Mouse (Mus musculus) midbrain, embryonic 10.5 days (tissue): ENCODE data around the gene Cd300e. TPM values are rescaled to one million over a fixed set of nuclear protein-coding genes. Genes with fewer than 3 reads are reported as not detected.

ENCODE experiments used
- DNase-seq: peaks from one replicate; pipeline ENCODE4 v3.0.0-alpha.2; 2017; ENCODE audit warnings: low spot score
- H3K27ac ChIP-seq: fragments of 300-500 bp; sonication (generic); replicated peaks from 2 replicates; pipeline ENCODE4 v1.5.1; 2016; ENCODE audit warnings: mild to moderate bottlenecking
- H3K27me3 ChIP-seq: fragments of 300-500 bp; sonication (generic); 2 replicates; pipeline ENCODE4 v1.6.1; 2016; ENCODE audit warnings: low read depth, mild to moderate bottlenecking; ENCODE audit not compliant: poor library complexity, severe bottlenecking
- H3K36me3 ChIP-seq: fragments of 300-500 bp; sonication (generic); 2 replicates; pipeline ENCODE4 v1.6.1; 2016; ENCODE audit warnings: mild to moderate bottlenecking, moderate library complexity
- H3K4me1 ChIP-seq: fragments of 300-500 bp; sonication (generic); 2 replicates; pipeline ENCODE4 v1.6.1; 2016
- H3K4me3 ChIP-seq: fragments of 300-500 bp; sonication (generic); 2 replicates; pipeline ENCODE4 v1.5.1; 2016; ENCODE audit warnings: mild to moderate bottlenecking, moderate library complexity
- H3K9me3 ChIP-seq: fragments of 300-500 bp; sonication (generic); replicated peaks from 2 replicates; pipeline ENCODE4 v1.6.1; 2016; ENCODE audit warnings: mild to moderate bottlenecking
- WGBS: fragments of 180-500 bp; shearing (Covaris S2); methylation state at CpG from one replicate; pipeline ENCODE4 v1.1.7; 2016; 5-methylcytosine and 5-hydroxymethylcytosine counted together
- polyA plus RNA-seq: library from polyadenylated mRNA; unstranded; fragments of >200 nt; fragmentation: Nextera tagmentation; extraction: Ambion mirVana; gene quantifications from 2 replicates; pipeline ENCODE4 v1.2.1, GENCODE M21; 2016

Gene Cd300e
- polyA plus RNA-seq: not detected in 2 replicates

- WGBS: 47% methylated on average over 5 of the region's 5 CpGs
- no peak for DNase-seq
- Histone ChIP-seq H3K27ac (no peak within 1 kb of the TSS), H3K36me3 (no peaks in the 10 kb centered on the region), H3K4me1 (peaks cover 17% of the 10 kb centered on the region), H3K27me3 (peaks cover 9% of the 10 kb centered on the region), H3K9me3 (no peaks in the 10 kb centered on the region), H3K4me3 (no peak within 1 kb of the TSS)
Measured at GRCm38 (mm10) chr11:115062077-115062476, at the start of gene Cd300e. Cd300e (minus strand) TSS chr11:115062177.

- Histone ChIP-seq H3K36me3 (no peaks in the 10 kb centered on the region), H3K4me3 (no peak overlapping the region), H3K27ac (no peak overlapping the region), H3K27me3 (no peaks in the 10 kb centered on the region), H3K4me1 (no peaks in the 10 kb centered on the region), H3K9me3 (no peaks in the 10 kb centered on the region)
- DNase-seq: no peak
- 78% methylated on average over 5 of the region's 5 CpGs for WGBS
Measured at GRCm38 (mm10) chr11:115110271-115110670, 48.3 kb upstream of the Cd300e start.

GRCm38 (mm10) chr11:115108176-115108575 is 46.2 kb upstream of the Cd300e start:
- WGBS: 94% methylated on average over 8 of the region's 8 CpGs
- peaks cover 5% of the 10 kb centered on the region; the same call in 1 of the 2 replicates for H3K4me1 ChIP-seq
- DNase-seq: no peak

GRCm38 (mm10) chr11:115107403-115107916 is 45.5 kb upstream of the Cd300e start:
- no peaks in the 10 kb centered on the region for H3K36me3 ChIP-seq
- H3K9me3 ChIP-seq: no peaks in the 10 kb centered on the region
- no peaks in the 10 kb centered on the region for H3K27me3 ChIP-seq
- H3K4me1 ChIP-seq: peaks cover 5% of the 10 kb centered on the region; the same call in 1 of the 2 replicates
- H3K27ac ChIP-seq: no peak overlapping the region
- WGBS: 64% methylated on average over 4 of the region's 4 CpGs
- no peak for DNase-seq
- no peak overlapping the region for H3K4me3 ChIP-seq

More at GRCm38 (mm10) chr11:115108176-115108575, 46.2 kb upstream of the Cd300e start:
- Histone ChIP-seq H3K4me3 (no peak overlapping the region), H3K9me3 (no peaks in the 10 kb centered on the region), H3K36me3 (no peaks in the 10 kb centered on the region), H3K27me3 (no peaks in the 10 kb centered on the region), H3K27ac (no peak overlapping the region)

GRCm38 (mm10) chr11:115106638-115107037 is 44.7 kb upstream of the Cd300e start:
- Histone ChIP-seq H3K36me3 (no peaks in the 10 kb centered on the region), H3K27me3 (no peaks in the 10 kb centered on the region), H3K4me1 (peaks cover 6% of the 10 kb centered on the region; the same call in 1 of the 2 replicates), H3K9me3 (no peaks in the 10 kb centered on the region), H3K4me3 (no peak overlapping the region), H3K27ac (no peak overlapping the region)
- no peak for DNase-seq
- WGBS: 88% methylated on average over 2 of the region's 2 CpGs

GRCm38 (mm10) chr11:115104769-115105563 is 43.0 kb upstream of the Cd300e start:
- H3K36me3 ChIP-seq: no peaks in the 10 kb centered on the region
- no peak overlapping the region for H3K4me3 ChIP-seq
- no peak overlapping the region for H3K27ac ChIP-seq

GRCm38 (mm10) chr11:115103470-115104413 is 41.8 kb upstream of the Cd300e start:
- 85% methylated on average over 25 of the region's 25 CpGs for WGBS
- DNase-seq: no peak
- Histone ChIP-seq H3K4me3 (no peak overlapping the region), H3K27me3 (no peaks in the 10 kb centered on the region), H3K9me3 (no peaks in the 10 kb centered on the region), H3K27ac (no peak overlapping the region), H3K4me1 (peaks cover 12% of the 10 kb centered on the region), H3K36me3 (no peaks in the 10 kb centered on the region)

More at GRCm38 (mm10) chr11:115104769-115105563, 43.0 kb upstream of the Cd300e start:
- Histone ChIP-seq H3K9me3 (no peaks in the 10 kb centered on the region), H3K27me3 (no peaks in the 10 kb centered on the region), H3K4me1 (peaks cover 12% of the 10 kb centered on the region)
- DNase-seq: no peak
- WGBS: 64% methylated on average over 8 of the region's 8 CpGs

- WGBS: 88% methylated on average over 9 of the region's 9 CpGs
- no peak for DNase-seq
- H3K36me3 ChIP-seq: no peaks in the 10 kb centered on the region
- H3K27ac ChIP-seq: no peak overlapping the region
- peaks cover 17% of the 10 kb centered on the region for H3K4me1 ChIP-seq
- no peaks in the 10 kb centered on the region for H3K27me3 ChIP-seq
- no peak overlapping the region for H3K4me3 ChIP-seq
- no peaks in the 10 kb centered on the region for H3K9me3 ChIP-seq
Measured at GRCm38 (mm10) chr11:115102116-115102515, 40.1 kb upstream of the Cd300e start.

- no peaks in the 10 kb centered on the region for H3K9me3 ChIP-seq
- H3K4me3 ChIP-seq: no peak overlapping the region
- no peak overlapping the region for H3K27ac ChIP-seq
- DNase-seq: no peak
- no peaks in the 10 kb centered on the region for H3K36me3 ChIP-seq
- 71% methylated on average over 6 of the region's 6 CpGs for WGBS
- H3K27me3 ChIP-seq: no peaks in the 10 kb centered on the region
- peaks cover 17% of the 10 kb centered on the region for H3K4me1 ChIP-seq
Measured at GRCm38 (mm10) chr11:115101615-115102051, 39.7 kb upstream of the Cd300e start.

GRCm38 (mm10) chr11:115100741-115101140 is 38.8 kb upstream of the Cd300e start:
- Histone ChIP-seq H3K27me3 (no peaks in the 10 kb centered on the region), H3K9me3 (no peaks in the 10 kb centered on the region), H3K36me3 (no peaks in the 10 kb centered on the region), H3K4me3 (no peak overlapping the region), H3K27ac (no peak overlapping the region), H3K4me1 (peaks cover 17% of the 10 kb centered on the region)
- 80% methylated on average over 7 of the region's 7 CpGs for WGBS
- DNase-seq: no peak

- 81% methylated on average over 5 of the region's 5 CpGs for WGBS
- no peaks in the 10 kb centered on the region for H3K27me3 ChIP-seq
- H3K4me1 ChIP-seq: peaks cover 17% of the 10 kb centered on the region
- no peak for DNase-seq
- no peak overlapping the region for H3K27ac ChIP-seq
- H3K9me3 ChIP-seq: no peaks in the 10 kb centered on the region
- H3K4me3 ChIP-seq: no peak overlapping the region
- H3K36me3 ChIP-seq: no peaks in the 10 kb centered on the region
Measured at GRCm38 (mm10) chr11:115100032-115100621, 38.1 kb upstream of the Cd300e start.

- no peaks in the 10 kb centered on the region for H3K9me3 ChIP-seq
- no peak overlapping the region for H3K27ac ChIP-seq
- peaks cover 12% of the 10 kb centered on the region; the same call in 1 of the 2 replicates for H3K4me1 ChIP-seq
- no peaks in the 10 kb centered on the region for H3K27me3 ChIP-seq
- DNase-seq: no peak
- H3K36me3 ChIP-seq: no peaks in the 10 kb centered on the region
- WGBS: 70% methylated on average over 16 of the region's 16 CpGs
- no peak overlapping the region for H3K4me3 ChIP-seq
Measured at GRCm38 (mm10) chr11:115099241-115099840, 37.4 kb upstream of the Cd300e start.
